Mouse (Mus musculus): Measurements from ENCODE around the gene Tmem135.
A peak's percentile ranks its signal among the peaks of the same experiment; 100 is the strongest.
"Not testable (repeated sequence)": the region's sequence is repeated elsewhere in the genome, so short reads cannot be mapped to it uniquely, and the experiment has no call there.

Gene Tmem135

DNA sequence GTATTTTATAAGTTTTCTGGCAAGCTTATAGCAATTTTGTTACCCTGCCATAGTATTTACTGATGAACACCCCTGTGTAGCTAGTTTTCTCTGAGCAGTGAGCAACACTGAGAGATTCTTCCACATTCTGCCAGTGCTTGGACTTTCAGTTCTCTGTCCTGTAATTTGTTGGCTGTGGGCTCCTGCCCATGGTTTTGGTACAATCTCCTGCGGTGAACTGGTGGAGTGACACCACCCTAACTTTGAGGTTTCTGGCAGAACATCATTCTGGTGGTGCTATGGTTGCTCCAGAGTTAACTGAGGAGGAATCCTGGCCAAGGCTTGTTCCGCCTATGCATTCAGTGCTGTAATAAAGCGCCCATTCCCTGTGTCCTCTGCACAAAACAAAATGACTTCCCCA is 21.1 kb downstream of the Tmem135 start:
- DNase-seq = no peak

DNA sequence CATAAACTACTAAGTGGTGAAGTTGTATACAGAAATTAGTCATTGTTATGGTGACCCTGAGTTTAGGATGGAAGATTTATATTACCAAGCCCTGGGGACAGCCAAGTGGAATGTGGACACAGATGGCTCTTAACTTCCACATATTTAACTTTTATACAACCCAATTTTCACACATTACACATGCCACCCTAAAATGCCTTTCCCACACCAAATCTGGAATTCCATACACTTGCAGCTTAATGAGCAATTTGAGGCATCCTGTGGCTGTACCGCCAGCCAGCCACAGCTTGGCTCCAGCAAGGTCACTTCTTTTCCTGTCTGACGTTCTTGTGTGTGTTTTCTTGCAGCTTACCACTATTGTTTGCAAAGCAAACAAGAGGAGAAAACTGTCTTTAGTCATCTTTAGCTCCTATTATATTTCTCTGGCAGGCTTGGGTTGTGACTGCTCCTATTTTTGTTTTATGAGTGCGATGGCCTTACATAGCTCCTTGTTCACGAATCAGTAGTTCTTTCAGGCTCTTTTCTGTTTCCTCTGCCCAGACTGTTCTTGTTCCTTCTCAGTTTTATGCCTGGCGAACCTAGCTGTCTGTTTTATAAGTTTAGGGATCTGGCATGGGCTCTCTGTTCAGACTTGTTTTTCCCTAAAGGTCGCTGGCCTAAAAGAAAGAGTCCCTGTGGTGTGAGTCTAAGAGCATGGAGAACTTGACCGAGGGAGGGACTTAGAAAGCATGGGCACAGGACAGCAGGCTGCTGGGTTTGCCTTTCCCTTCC is 22.9 kb downstream of the Tmem135 start:
- DNase-seq = no peak

DNA sequence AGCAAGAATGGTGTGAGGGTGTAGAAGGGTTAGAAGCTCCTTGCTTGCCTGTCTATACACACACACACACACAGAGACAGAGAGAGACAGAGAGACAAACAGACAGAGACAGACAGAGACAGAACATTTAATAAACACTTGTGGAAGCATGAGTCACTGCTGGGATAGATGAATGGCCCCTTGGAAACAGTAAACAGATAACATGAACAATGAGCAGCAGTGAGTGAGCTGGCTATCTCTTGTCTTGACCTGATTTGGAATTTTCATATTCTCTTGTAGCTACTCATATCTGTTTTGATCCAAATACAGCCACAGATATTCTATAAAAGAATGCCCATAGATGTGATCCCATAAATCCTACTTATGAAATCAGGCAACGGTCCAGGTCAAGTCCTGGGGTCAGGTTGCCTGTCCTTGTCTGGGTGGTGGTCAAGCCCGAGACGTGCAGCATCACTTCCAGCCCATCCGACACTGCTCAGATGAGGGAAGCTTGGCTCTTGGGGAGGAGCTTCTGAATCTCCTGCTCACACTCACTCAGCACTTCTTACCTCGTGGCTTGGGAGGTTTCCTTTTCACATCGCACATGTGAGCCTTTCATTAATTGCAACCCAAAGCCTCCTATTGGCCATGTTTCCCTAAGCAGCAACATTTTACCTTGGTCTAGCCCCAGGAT is 32.3 kb downstream of the Tmem135 start:
- DNase-seq = no peak

DNA sequence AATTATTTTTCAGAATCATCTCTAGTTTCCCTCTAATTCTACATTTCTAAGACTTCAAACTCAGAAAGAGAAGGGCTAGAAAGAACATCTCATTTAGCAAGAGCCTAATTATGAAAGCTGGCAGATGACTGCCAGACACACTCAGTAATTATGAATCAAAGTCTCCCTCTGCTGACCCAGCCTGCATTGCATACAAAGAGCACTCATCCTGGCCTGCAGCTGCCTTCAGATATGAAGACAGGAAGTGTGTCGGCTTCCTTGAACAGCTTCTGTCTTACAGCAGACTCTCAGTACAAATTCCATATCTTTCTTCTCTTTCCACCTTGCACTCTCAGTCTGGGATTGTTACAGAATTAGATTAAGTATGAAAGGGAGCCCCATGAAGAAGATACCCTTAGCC is 33.1 kb downstream of the Tmem135 start:
- DNase-seq = peak; percentile 15 to 39

DNA sequence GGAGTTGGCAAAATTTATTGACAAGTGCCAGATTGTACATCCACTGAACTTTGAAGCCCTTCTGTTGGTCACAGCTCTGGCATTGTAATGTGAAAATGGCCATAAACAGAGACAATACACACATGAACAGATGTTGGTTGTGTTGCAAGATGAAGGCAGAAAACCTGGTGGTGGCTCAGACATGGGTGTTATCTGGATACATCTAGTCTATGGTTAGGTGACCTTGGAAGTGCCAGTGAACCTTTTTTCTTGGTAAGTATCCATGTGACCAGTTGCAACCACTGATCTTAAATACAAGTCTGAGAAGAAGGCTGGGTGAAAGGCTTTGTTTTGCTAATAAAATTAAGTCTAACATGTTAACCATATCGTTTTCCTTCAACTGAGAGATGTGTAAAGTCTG is 33.9 kb downstream of the Tmem135 start:
- no peak for DNase-seq

DNA sequence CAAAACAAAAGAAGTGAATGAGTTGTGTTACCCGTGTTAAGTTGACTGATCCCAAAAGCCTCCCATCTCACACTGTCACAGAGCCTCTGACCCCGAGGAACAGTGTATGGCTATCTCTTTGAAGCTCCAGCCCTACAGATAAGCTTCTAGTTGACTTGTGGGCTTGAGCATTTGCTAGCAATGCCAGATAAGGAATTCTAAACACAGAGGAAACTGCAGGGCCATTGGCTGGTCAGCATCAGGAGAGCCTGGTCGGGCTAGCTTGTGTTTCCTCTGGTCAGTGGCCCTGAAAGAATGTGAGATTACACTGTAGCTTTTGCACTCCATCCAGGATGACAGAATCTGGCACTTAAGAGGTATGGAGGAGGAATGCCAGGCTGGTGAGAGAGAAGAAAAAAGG is 36.4 kb downstream of the Tmem135 start:
- no peak for DNase-seq

DNA sequence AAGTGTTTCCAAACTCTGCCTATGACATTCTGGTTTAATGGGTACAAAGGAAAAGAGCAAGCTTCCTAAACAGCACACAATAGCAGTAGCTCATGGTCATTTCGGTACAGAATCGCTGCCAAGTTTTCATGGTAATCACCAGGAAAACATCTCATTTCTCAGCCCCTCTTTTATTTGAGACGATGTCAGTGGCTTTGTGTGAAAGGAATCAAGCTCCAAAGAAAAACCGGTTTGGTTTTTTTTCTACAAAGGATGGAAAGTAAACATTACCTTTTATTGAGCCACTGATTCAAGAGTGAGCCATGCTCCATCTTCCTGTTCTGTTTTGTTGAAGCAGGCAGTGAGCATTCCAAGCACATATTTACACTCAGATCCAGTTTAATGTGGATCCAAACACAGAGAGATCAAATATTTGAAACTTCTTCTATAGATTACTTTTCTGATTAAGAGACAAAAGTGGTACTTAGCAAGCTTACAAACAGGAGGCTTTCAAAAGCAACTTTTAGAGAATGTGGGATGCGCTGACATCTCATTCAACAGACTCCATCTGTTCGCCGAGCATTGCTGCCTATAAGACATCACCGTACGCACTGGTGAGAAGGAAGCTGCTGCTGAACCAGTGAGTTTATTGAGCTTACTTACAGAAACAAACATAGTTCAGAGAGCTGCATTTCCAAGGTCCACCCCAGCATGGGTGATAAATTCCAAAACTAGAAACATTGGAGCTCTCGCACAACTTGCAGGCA is 38.7 kb downstream of the Tmem135 start:
- no peak for DNase-seq

DNA sequence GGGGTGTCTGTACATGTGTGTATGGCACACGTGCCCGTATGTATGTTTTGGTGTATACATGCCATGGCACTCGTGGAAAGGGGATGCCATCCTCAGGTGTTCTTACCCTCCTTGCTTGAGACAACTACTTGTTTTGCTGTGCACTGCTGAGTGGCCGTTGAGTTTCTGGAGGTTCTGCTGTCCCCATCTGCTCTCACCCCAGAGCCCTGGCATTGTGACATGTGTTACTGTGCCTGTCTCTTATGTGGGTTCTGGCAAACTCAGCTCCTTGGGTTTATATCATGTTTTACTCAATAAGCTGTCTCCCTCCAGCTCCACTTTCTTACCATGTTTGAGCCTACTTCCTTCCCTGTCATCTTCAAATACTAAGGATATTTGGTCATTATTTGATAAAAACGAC is 40.0 kb downstream of the Tmem135 start:
- DNase-seq = no peak

DNA sequence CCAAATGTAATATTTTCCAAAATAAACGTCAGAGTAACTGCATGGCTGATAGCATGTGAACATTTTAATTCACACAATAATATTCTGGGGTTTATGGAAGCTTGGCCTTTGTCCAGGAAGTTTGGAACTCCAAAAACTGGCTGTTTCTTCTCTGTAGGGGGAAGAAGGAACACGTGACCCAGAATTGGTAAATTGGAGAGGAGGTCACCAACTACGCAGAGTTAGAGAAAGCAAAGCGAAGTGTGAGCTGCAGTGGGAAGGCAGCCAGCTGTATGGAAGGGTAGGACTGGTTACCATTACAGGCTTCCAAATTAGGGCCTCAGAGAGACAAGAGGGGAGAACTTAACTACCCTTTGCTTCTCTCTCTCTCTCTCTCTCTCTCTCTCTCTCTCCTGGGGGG is 47.7 kb downstream of the Tmem135 start:
- DNase-seq = no peak

DNA sequence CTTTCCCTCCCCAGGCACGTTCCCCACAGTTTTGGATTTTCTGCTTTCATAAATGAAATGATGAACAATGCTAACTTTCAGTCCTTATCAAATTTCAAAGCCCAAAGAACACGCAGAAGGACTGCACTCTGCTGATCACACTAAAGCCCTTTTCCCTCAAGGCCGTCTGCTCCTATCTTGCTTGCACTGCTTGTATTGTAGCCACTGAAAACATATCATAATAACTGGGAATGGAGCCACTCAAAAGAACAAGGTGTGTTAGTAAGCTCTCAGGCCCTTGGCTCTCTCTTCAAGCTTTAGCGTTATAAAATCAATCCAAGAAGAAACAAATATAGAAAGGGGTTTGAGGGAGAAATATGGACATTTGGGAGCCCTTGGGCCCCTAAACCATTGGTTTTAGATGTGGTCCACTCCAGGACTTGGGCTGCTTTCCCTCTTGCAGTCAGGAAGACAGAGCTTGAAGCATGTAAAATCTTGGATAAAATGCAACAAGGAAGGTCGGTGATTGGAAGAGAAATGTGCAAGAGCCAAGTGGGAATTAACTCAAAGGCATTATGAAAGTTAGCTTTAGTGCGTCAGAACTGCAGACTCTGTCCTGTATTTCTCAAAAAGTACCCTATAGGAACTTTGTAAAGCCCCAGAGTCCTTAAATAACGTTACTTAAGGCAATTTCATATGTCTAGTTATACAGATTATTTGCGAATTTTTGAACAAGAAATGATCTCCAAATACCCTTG is 48.3 kb downstream of the Tmem135 start:
- no peak for DNase-seq

DNA sequence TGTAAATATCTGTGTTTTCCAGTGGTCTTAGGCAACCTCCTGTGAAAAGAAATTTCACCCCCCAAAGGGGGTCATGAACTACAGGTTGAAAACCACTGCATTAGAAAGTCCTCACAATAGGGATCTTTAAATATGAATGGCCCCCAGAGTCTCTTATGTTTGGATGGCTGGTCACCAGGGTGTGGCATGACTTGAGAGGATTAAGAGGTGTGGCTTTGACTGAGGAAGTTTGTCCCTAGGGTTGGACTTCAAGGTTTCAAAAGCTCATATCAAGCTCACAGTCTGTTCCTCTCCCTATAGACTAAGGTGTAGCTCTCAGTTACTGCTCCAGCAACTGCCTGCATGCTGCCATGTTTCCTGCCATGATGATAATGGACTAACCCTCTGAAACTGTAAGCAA is 62.0 kb downstream of the Tmem135 start:
- DNase-seq = no peak

DNA sequence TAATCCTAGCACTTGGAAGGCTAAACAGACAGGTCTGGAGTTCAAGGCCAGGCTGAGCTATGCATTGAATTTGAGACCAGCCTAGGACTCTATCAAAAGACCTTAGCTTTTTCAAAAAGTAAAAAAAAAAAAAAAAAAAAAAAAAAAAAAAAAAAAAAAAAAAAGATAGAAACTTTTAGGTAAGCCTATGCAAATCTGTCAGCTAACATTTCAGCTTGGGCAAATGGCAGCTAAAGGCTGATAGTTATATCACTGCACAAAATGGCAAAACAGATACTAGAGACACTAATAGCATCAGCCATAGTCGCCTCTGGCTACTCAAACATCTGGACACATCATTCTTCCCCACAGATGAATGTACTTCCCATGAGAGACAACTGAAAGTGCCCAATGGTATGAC is 64.2 kb downstream of the Tmem135 start:
- no peak for DNase-seq

DNA sequence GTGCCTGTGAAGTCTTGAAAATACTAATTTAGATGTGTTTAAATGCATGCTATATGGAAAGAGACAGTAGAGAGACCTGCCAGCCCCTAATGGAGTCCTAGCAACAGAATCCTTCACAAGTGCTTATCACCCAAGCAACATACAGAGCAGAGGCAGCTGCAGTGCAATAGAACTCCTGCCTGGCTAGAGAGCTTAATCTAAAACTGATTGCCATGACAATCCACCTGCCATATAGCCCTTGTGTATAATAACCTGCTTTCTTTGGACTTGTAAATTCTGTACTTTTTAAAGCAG is 64.9 kb downstream of the Tmem135 start:
- DNase-seq = no peak

DNA sequence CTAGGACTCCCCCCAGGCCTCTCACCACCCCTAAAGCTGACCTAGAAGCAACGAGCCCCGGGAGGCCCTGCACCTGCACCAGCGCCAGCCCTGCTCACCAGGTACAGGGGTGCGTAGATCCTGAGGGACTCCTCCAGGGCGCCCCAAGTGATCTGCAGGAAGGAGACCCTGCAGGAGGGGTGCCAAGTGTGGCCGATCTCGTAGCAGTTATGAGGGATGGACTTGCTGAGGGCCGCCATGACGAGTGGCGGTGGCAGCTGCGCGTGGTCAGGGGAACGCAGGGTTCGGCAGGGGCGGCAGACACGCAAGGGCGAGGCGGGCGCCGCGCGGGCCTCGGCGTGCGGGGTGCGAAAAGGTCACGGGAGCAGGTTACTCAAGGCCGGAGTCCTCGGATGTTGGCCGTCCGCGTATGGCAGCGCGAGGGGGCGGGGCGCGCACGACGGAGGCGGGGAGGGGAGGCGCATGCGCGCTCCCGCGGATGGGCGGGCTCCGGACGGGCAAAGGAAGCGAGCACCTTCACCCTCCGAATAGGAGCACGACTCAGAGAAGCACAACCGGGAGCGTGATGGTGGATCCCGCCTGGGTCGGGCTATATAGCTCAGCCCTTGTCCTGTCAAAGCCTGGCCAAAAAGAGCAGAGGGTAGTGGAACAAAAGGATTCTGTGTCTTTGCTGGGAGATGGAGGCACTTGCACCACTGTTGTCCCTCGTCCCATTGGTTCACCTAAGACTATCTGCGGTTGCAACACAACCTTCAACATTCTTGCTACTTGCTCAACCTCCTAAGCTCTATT is 65.5 kb downstream of the Tmem135 start:
- peak; percentile 90 to 96 for DNase-seq

DNA sequence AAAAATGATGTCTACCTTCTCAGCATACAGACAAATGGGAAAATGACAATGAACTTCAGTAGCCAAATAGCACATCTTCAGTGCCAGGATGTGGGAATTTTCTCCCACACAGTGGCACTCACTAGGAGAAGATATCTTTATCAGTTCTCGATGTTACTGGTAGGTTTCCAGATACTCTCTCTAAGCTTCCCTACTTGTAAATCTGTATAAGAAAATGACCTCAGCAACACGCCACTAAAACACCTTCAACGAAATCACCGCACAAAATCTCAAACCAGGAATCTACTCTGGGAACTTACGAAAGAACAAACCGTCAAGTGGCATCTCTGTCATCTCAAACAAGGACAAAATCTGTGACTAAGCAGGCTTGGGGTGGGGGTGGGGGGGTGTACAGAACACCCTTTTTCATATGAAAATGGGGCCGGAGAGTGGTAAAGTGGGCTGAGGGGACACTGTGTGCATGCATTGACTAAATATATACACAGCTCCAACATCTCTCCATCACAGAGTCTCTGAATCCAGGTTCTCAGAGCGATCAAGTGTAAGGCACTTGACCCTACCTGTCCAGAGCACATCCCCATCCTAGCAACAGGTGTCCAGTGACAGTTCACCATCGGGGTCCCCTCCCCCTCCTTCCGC is 66.2 kb downstream of the Tmem135 start:
- DNase-seq = no peak

DNA sequence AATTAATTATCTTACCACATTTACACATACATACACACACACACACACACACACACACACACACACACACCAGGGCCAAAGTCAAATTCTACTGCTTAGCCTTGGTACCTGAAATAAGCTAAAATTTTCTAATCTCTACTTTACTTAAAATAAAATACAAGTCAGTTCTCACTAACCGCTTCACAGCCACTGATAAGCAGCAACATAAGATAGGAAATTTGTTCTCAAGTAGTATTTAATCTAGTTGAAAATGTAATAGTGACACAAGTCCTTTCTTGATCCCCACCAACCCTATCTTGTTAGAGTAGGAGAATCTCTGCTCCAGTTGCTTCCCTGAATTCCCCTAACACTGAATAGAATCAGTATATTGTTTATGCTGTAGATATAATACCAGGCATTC is 67.6 kb downstream of the Tmem135 start:
- no peak for DNase-seq

DNA sequence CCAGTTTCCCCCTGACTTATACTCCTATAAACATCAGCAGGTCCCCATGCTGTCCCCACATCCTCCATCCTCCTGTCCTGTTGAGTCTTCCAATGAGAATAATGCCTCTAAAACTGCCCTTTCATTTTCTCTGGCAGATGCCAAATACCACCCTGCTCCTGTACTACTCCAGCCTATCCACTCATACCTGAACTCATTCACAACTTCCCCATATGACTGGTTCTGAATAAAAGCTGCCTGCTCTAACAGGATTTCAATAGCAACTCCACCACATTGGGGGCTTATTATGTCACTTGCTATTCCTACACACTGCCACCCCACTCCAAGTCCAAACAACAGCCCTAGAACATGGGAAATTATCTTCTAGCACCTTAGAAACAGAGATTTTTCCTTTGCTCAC is 68.7 kb downstream of the Tmem135 start:
- DNase-seq = no peak

DNA sequence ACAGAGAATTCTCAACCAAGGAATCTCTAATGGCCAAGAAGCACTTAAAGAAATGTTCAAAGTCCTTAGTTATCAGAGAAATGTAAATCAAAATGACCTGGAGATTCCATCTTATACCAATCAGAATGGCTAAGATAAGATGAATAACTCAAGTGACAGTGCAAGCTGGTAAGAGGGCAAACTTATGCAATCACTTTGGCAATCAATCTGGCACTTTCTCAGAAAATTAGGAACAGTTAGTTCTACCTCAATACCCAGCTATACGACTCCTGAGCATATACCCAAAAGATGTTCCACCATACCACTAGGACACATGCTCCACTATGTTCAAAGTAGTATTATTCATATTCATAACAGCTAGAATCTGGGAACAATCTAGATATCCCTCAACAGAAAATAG is 74.1 kb downstream of the Tmem135 start:
- DNase-seq = no peak

DNA sequence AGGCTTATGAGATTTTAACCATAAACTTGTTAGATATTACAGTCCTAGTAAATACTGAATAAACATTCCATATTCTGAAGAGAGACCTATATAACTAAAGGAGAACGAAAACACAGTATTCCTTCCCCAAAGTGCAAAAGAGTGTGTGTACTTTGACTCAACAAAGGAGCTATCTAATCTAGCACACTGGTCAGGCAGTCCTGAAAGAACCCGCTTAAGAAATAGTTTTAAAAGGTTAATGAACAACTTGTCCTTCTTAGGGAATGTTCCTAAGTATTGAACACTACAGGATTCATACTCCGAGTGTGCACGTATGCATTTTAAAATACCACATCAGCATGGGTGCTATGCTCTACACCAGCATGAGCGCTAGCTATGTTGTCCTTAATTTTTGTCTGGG is 76.3 kb downstream of the Tmem135 start:
- DNase-seq = no peak

DNA sequence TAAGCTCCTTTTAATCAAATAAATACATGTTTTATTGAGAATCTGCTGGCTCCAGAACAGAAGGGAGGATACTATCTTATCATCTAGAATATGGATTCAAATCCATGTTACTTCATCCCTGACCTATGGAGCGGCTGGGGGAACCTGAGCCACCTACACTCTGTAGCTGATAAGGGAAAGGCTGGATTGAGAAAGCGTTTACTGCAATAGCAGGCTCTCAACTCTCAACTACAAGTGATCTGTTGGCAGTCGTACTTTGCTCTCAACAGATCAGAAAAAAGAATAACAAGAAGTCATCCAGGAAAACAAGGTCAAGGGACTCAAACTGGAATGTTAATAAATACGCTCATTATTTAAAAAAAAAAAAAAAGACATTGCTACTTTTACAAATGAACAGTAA is 77.3 kb downstream of the Tmem135 start:
- no peak for DNase-seq

DNA sequence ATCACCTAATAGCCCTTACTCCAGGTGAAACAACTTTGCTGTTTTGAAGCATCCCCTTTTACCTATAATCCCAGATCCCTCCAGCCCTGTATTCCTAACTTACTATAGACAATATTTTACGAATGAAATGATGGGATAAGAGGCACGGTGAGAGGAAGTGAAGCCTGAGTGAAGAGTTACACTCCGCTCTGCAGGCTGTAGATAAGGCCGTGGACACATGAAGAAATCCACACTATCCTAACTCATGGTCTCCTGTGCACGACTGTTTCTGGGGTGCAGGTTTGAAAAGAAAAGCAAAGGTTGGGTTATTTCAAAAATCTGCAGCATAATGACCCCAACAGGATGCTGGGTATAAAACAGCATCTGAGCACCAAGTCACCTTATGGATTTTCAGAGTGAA is 77.8 kb downstream of the Tmem135 start:
- DNase-seq = no peak

DNA sequence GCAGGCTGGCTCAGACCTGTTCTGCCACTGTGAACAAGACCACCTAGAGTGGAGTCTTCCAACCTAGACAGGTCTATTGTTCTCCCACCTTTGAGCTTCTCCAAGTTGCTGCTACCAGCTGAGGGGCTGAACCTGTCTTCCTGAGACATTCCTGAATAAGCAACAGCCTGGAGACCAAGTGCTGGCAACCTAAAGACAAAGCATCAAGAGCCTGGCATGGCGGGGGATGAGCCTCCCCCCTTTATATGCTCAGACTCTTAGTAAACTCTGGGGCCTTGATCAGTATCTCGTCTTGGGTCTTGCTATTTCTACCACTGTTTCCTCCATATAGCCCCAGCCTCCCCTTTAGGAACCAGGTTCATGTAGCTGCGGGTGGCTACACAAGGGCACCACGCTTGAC is 81.3 kb downstream of the Tmem135 start:
- DNase-seq = not testable (repeated sequence)
